In the genomic region with DNA sequence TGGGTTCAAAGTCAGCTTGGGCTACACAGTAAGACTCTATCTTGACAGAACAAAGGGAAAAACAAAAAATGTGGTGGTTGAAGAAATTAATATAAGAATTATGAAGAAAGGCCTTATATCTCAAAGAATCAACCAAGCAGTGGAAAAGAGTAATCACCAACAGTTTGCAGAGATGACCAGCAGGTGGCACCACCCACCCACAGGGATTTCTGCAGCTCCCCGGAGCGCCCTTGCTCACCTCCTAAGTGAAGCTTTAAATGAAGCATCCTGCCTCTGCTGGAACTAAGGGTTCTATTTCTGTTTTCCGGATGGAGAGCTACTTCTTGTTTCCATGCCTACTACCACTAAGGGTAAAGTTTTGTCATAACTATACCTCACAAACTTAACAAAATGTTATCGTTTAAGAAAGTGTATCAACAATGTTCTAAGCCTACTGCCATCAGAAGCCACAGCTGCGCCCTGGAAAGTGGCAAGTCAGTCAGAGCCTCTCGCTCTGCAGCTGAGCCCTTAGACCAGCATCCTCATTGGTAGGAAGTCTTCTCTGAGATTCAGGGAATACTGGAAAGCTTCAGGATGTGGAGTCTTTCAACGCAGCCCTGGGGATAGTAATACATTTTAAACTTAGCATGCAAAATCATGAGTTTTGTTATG, we compare ENCODE assay signal across 8 mouse cellular contexts. TPM values are rescaled to one million over a fixed set of nuclear protein-coding genes. Genes with fewer than 3 reads are reported as not detected.
DNase-seq lines count a peak whose midpoint lies in the region; ATAC-seq and TF ChIP-seq lines count a peak whose summit lies in the region.

No protein-coding gene starts in this region.

- peak; percentile 97 for TF ChIP-seq CTCF in left cerebral cortex, adult 2 months (IDR thresholded peaks at IDR 0.05)
- peak; percentile 88 for TF ChIP-seq CTCF in small intestine, adult 2 months (IDR thresholded peaks at IDR 0.05; ENCODE audit: extremely low read depth, insufficient read length, insufficient replicate concordance, low read depth, low read length)

- H3K27me3 ChIP-seq in midbrain, embryonic 11.5 days (ENCODE audit: control insufficient read depth, insufficient read depth, low read length), result no peaks in the 10 kb centered on the region; the same call in 1 of the 2 replicates
- H3K27me3 ChIP-seq in small intestine, adult 2 months (ENCODE audit: control insufficient read depth, insufficient read depth, low read length), result no peaks in the 10 kb centered on the region

- H3K4me2 ChIP-seq in midbrain, embryonic 11.5 days, result no peak overlapping the region

- peak; percentile 72 for DNase-seq in Muller cell, postnatal 12 days (ENCODE audit: inconsistent ontology term)
- DNase-seq in cerebellum, adult 8-10 months, result peak; percentile 39
- peak; percentile 50 to 79 for DNase-seq in frontal cortex, postnatal 10 days (ENCODE audit: low spot score in 2 of 2)
- peak; percentile 79 to 81 for DNase-seq in left cerebral cortex, adult 2 months (ENCODE audit: extremely low spot score in 1 of 2, low spot score in 2 of 2)
- peak; percentile 95 for DNase-seq in midbrain, embryonic 11.5 days (ENCODE audit: low spot score, missing footprints)

- TF ChIP-seq POLR2A in small intestine, adult 2 months (IDR thresholded peaks at IDR 0.05; ENCODE audit: low read depth, low read length), result no peak

- H3K9me3 ChIP-seq in midbrain, embryonic 11.5 days (ENCODE audit: control insufficient read depth, low read length), result no peaks in the 10 kb centered on the region

- no peaks in the 10 kb centered on the region for H3K4me1 ChIP-seq in midbrain, embryonic 11.5 days (ENCODE audit: control insufficient read depth, insufficient read depth, low read length)
- H3K4me1 ChIP-seq in small intestine, adult 2 months (ENCODE audit: control insufficient read depth, insufficient read depth, insufficient read length, low read length), result no peaks in the 10 kb centered on the region

- intact Hi-C loops in left cerebral cortex, adult 2 months (cut with DNase I), result loop anchor here (1.0 kb wide), 3 partner anchors 143 to 726 kb away; no protein-coding TSS in a partner anchor

- H3K4me3 ChIP-seq in left cerebral cortex, adult 2 months, result no peak overlapping the region
- no peak overlapping the region for H3K4me3 ChIP-seq in midbrain, embryonic 11.5 days (ENCODE audit: low read depth, low read length)
- H3K4me3 ChIP-seq in small intestine, adult 2 months (ENCODE audit: low read depth, low read length), result no peak overlapping the region

- H3K36me3 ChIP-seq in midbrain, embryonic 11.5 days (ENCODE audit: control insufficient read depth, insufficient read depth, low read length), result no peaks in the 10 kb centered on the region
- H3K36me3 ChIP-seq in small intestine, adult 2 months (ENCODE audit: control insufficient read depth, insufficient read depth, low read length), result no peaks in the 10 kb centered on the region

- H3K9ac ChIP-seq in midbrain, embryonic 11.5 days (ENCODE audit: low read length), result no peak overlapping the region

- H3K27ac ChIP-seq in left cerebral cortex, adult 2 months, result no peak overlapping the region
- no peak overlapping the region for H3K27ac ChIP-seq in midbrain, embryonic 11.5 days (ENCODE audit: low read depth, low read length)
- no peak overlapping the region for H3K27ac ChIP-seq in small intestine, adult 2 months (ENCODE audit: insufficient read depth, low read depth, low read length)

- 41% methylated on average over 7 of the region's 7 CpGs for WGBS in midbrain, embryonic 11.5 days
- 31% methylated on average over 7 of the region's 7 CpGs for WGBS in small intestine, adult 2 months

- peak; percentile 77 for ATAC-seq in inflammation-experienced regulatory T-cells, adult 6 months
- peak; percentile 70 for ATAC-seq in midbrain, embryonic 11.5 days (ENCODE audit: low FRiP score)
- no peak for ATAC-seq in monocyte, adult 5-6 weeks (replicated peaks; ENCODE audit: insufficient number of reproducible peaks, low FRiP score, low TSS enrichment, poor library complexity, severe bottlenecking)

RNA-seq across cellular contexts. Expression of gene Mrpl19, which starts 10.3 kb away (rescaled TPM):
- polyA plus RNA-seq in inflammation-experienced regulatory T-cells, adult 6 months (2017; shearing (Covaris generic)), result 10 to 100 TPM; 59.9 to 82.1 (median 65.5) TPM
- total RNA-seq in left cerebral cortex, adult 2 months (2021), result 10 to 100 TPM; 30.4 to 35.0 TPM
- 63.0 and 64.2 TPM in 2 replicates for polyA plus RNA-seq in midbrain, embryonic 11.5 days (2014; fragmentation: Nextera tagmentation; extraction: Ambion mirVana)
- 1.3 and 1.5 TPM in 2 replicates for polyA plus RNA-seq in small intestine, adult 2 months (2012; rRNA removed)
- 3.8 to 9.1 TPM (median 9.1 TPM) in 3 replicates for total RNA-seq in monocyte, adult 5-6 weeks (2017)

RNA-seq across cellular contexts. Expression of gene Gcfc2, which starts 52.6 kb away (rescaled TPM):
- 1 to 10 TPM; 3.7 to 6.5 (median 5.0) TPM for polyA plus RNA-seq in inflammation-experienced regulatory T-cells, adult 6 months (2017; shearing (Covaris generic))
- 10 to 100 TPM in 1 of 2 experiments, 1 to 10 TPM in 1; 9.6 to 11.3 TPM for total RNA-seq in left cerebral cortex, adult 2 months (2021)
- 12.6 and 13.5 TPM in 2 replicates for polyA plus RNA-seq in midbrain, embryonic 11.5 days (2014; fragmentation: Nextera tagmentation; extraction: Ambion mirVana)
- polyA plus RNA-seq in small intestine, adult 2 months (2012; rRNA removed), result 0.72 and 1.0 TPM in 2 replicates
- 22.2 to 33.6 TPM (median 28.0 TPM) in 3 replicates for total RNA-seq in monocyte, adult 5-6 weeks (2017)

Comparison
In these comparisons a context has a peak if more than half of its experiments do, and no peak if none do; other contexts are left out.
1. DNase-seq: peak in every context shown above with its lines; median percentile 95 in midbrain, embryonic 11.5 days; 80 in left cerebral cortex, adult 2 months; 72 in Muller cell, postnatal 12 days; 64 in frontal cortex, postnatal 10 days; 39 in cerebellum, adult 8-10 months.
2. RNA of gene Mrpl19, which starts 10.3 kb away (polyA plus RNA-seq): 59.9 to 82.1 TPM in inflammation-experienced regulatory T-cells, adult 6 months and 63.0 to 64.2 TPM in midbrain, embryonic 11.5 days; 1.3 to 1.5 TPM in small intestine, adult 2 months; every median in the first group is over 10 times any median in the second.